Comparison of ENCODE assay signal across 10 mouse cellular contexts in genomic region chr19:56232269-56232668, GRCm38 (mm10). TPM values are rescaled to one million over a fixed set of nuclear protein-coding genes. Genes with fewer than 3 reads are reported as not detected.
DNase-seq lines count a peak whose midpoint lies in the region; ATAC-seq and TF ChIP-seq lines count a peak whose summit lies in the region.
"Had no signal": no experiment of that assay in that cellular context is flagged by ENCODE, and none has a peak within 500 bp of the region (broad histone marks: within the 10 kb centered on the region; RNA-seq: fewer than 3 reads in every experiment).

No protein-coding gene starts in this region.

- 67% methylated on average over 7 of the region's 7 CpGs for WGBS in intestine, embryonic 15.5 days
- 69% methylated on average over 7 of the region's 7 CpGs for WGBS in intestine, postnatal 0 days
- 46% methylated on average over 7 of the region's 7 CpGs for WGBS in embryonic facial prominence, embryonic 10.5 days
- 27% methylated on average over 7 of the region's 7 CpGs for WGBS in forebrain, embryonic 13.5 days
- 35% methylated on average over 7 of the region's 7 CpGs for WGBS in limb, embryonic 13.5 days

- peak; percentile 63 for DNase-seq in embryonic facial prominence, embryonic 10.5 days (ENCODE audit: low spot score)
- no peak for DNase-seq in cerebellum, adult 11 months
- no peak for DNase-seq in ovary, postnatal 36 days (ENCODE audit: low spot score)
- DNase-seq in spleen, postnatal 4 days (ENCODE audit: low spot score in 2 of 2): no peak
- DNase-seq: right cerebral cortex, postnatal 14 days had no signal

- no peak overlapping the region for H3K9ac ChIP-seq in intestine, embryonic 15.5 days
- H3K9ac ChIP-seq in intestine, postnatal 0 days (ENCODE audit: low read depth, low read length): no peak overlapping the region
- H3K9ac ChIP-seq in forebrain, embryonic 13.5 days: no peak overlapping the region
- no peak overlapping the region for H3K9ac ChIP-seq in limb, embryonic 13.5 days
- H3K9ac ChIP-seq: liver, embryonic 12.5 days had no signal

- no peak for TF ChIP-seq CTCF in intestine, postnatal 0 days (IDR thresholded peaks at IDR 0.05; ENCODE audit: low read depth)

- no peak overlapping the region for H3K4me2 ChIP-seq in intestine, embryonic 15.5 days (replicated peaks)
- H3K4me2 ChIP-seq in intestine, postnatal 0 days (replicated peaks; ENCODE audit: low read depth): no peak overlapping the region
- peak overlapping the region; percentile 38 for H3K4me2 ChIP-seq in forebrain, embryonic 13.5 days
- H3K4me2 ChIP-seq in limb, embryonic 13.5 days (replicated peaks): no peak overlapping the region
- H3K4me2 ChIP-seq: liver, embryonic 12.5 days had no signal

- H3K27me3 ChIP-seq in intestine, embryonic 15.5 days (replicated peaks): no peaks in the 10 kb centered on the region
- no peaks in the 10 kb centered on the region for H3K27me3 ChIP-seq in intestine, postnatal 0 days (replicated peaks; ENCODE audit: control insufficient read depth, insufficient read depth, low read length)
- no peaks in the 10 kb centered on the region for H3K27me3 ChIP-seq in embryonic facial prominence, embryonic 10.5 days (replicated peaks; ENCODE audit: low read depth, poor library complexity, severe bottlenecking)
- peaks cover 3% of the 10 kb centered on the region; the same call in 1 of the 2 replicates for H3K27me3 ChIP-seq in forebrain, embryonic 13.5 days
- peaks cover 3% of the 10 kb centered on the region; the same call in 1 of the 2 replicates for H3K27me3 ChIP-seq in limb, embryonic 13.5 days
- H3K27me3 ChIP-seq: liver, embryonic 12.5 days had no signal

- no peaks in the 10 kb centered on the region for H3K36me3 ChIP-seq in intestine, embryonic 15.5 days
- no peaks in the 10 kb centered on the region for H3K36me3 ChIP-seq in intestine, postnatal 0 days (ENCODE audit: control insufficient read depth, insufficient read depth)
- H3K36me3 ChIP-seq in embryonic facial prominence, embryonic 10.5 days (replicated peaks): 0 out of 2 replicates have a peak, but pooled peaks cover 4% of the 10 kb centered on the region
- no peaks in the 10 kb centered on the region for H3K36me3 ChIP-seq in forebrain, embryonic 13.5 days (ENCODE audit: poor library complexity, severe bottlenecking)
- no peaks in the 10 kb centered on the region for H3K36me3 ChIP-seq in limb, embryonic 13.5 days
- H3K36me3 ChIP-seq: liver, embryonic 12.5 days had no signal

- no peak overlapping the region for H3K27ac ChIP-seq in intestine, embryonic 15.5 days
- H3K27ac ChIP-seq in intestine, postnatal 0 days (ENCODE audit: low read depth, low read length): no peak overlapping the region
- H3K27ac ChIP-seq in embryonic facial prominence, embryonic 10.5 days (replicated peaks): peak overlapping the region; percentile 49
- H3K27ac ChIP-seq in forebrain, embryonic 13.5 days: peak overlapping the region; percentile 32
- H3K27ac ChIP-seq in limb, embryonic 13.5 days: 0 out of 2 replicates have a peak overlapping the region, but pooled peaks have one; percentile 6
- H3K27ac ChIP-seq: liver, embryonic 12.5 days had no signal

- no peaks in the 10 kb centered on the region for H3K9me3 ChIP-seq in intestine, embryonic 15.5 days
- H3K9me3 ChIP-seq in intestine, postnatal 0 days (ENCODE audit: control insufficient read depth): no peaks in the 10 kb centered on the region
- H3K9me3 ChIP-seq in embryonic facial prominence, embryonic 10.5 days: peaks cover 6% of the 10 kb centered on the region; the same call in 1 of the 2 replicates
- peaks cover 6% of the 10 kb centered on the region for H3K9me3 ChIP-seq in forebrain, embryonic 13.5 days (replicated peaks)
- H3K9me3 ChIP-seq in limb, embryonic 13.5 days: peaks cover 4% of the 10 kb centered on the region; the same call in 1 of the 2 replicates

- H3K4me3 ChIP-seq in intestine, embryonic 15.5 days (replicated peaks): no peak overlapping the region
- no peak overlapping the region for H3K4me3 ChIP-seq in intestine, postnatal 0 days (ENCODE audit: low read depth, low read length)
- no peak overlapping the region for H3K4me3 ChIP-seq in embryonic facial prominence, embryonic 10.5 days
- no peak overlapping the region for H3K4me3 ChIP-seq in forebrain, embryonic 13.5 days
- H3K4me3 ChIP-seq in limb, embryonic 13.5 days: no peak overlapping the region
- H3K4me3 ChIP-seq: liver, embryonic 12.5 days had no signal

- ATAC-seq in intestine, embryonic 15.5 days: 0 out of 2 replicates have a peak, but pooled peaks have one; percentile 25
- no peak for ATAC-seq in intestine, postnatal 0 days
- ATAC-seq in forebrain, embryonic 13.5 days: peak; percentile 63; the same call in 1 of the 2 replicates
- ATAC-seq in limb, embryonic 13.5 days (ENCODE audit: low FRiP score, low read depth): peak; percentile 38
- ATAC-seq: liver, embryonic 12.5 days had no signal

- 0 out of 2 replicates have a peak, but pooled peaks cover 4% of the 10 kb centered on the region for H3K4me1 ChIP-seq in intestine, embryonic 15.5 days (replicated peaks)
- H3K4me1 ChIP-seq in intestine, postnatal 0 days (replicated peaks; ENCODE audit: control insufficient read depth, insufficient read depth, low read length): no peaks in the 10 kb centered on the region
- H3K4me1 ChIP-seq in embryonic facial prominence, embryonic 10.5 days: peaks cover 31% of the 10 kb centered on the region
- H3K4me1 ChIP-seq in forebrain, embryonic 13.5 days: peaks cover 25% of the 10 kb centered on the region
- peaks cover 40% of the 10 kb centered on the region for H3K4me1 ChIP-seq in limb, embryonic 13.5 days
- H3K4me1 ChIP-seq: liver, embryonic 12.5 days had no signal

RNA-seq across cellular contexts. Expression of gene Habp2, which starts 54.7 kb away (rescaled TPM):
- 15.2 and 19.6 TPM in 2 replicates for polyA plus RNA-seq in intestine, embryonic 15.5 days (2015; fragmentation: Nextera tagmentation; extraction: Ambion mirVana)
- 1.1 and 1.5 TPM in 2 replicates for polyA plus RNA-seq in intestine, postnatal 0 days (2015; fragmentation: Nextera tagmentation; extraction: Ambion mirVana)
- not detected in 2 replicates for polyA plus RNA-seq in embryonic facial prominence, embryonic 10.5 days (2016; fragmentation: Nextera tagmentation; extraction: Ambion mirVana)
- 0.10 TPM in 1 of 2 replicates, not detected in the other for polyA plus RNA-seq in forebrain, embryonic 13.5 days (2015; fragmentation: Nextera tagmentation; extraction: Ambion mirVana)
- polyA plus RNA-seq in limb, embryonic 13.5 days (2015; fragmentation: Nextera tagmentation; extraction: Ambion mirVana): 0.10 and 0.23 TPM in 2 replicates

Comparison
In these comparisons a context has a peak if more than half of its experiments do, and no peak if none do; other contexts are left out.
1. H3K27ac ChIP-seq: peak in embryonic facial prominence, embryonic 10.5 days (single experiment), forebrain, embryonic 13.5 days (single experiment) and limb, embryonic 13.5 days (single experiment); none in intestine, embryonic 15.5 days (single experiment) and intestine, postnatal 0 days (single experiment).